Mouse (Mus musculus) bone marrow, adult 2 months (tissue): ENCODE measurements at regions not wholly inside any gene's neighbourhood (a gene's known extent, or its start where the extent isn't known, plus 50 kb on each side); places are given as distances from the start of the nearest gene placed in this dataset.

Experiments
- H3K27ac ChIP-seq: fragments of 200-500 bp; 2 replicates; pipeline ENCODE4 v1.5.1; 2012; ENCODE audit warnings: low read depth, mild to moderate bottlenecking, control low read depth, inconsistent platforms, low read length; ENCODE audit not compliant: control insufficient read depth, poor library complexity, insufficient read depth
- H3K4me1 ChIP-seq: fragments of 200-500 bp; 2 replicates; pipeline ENCODE4 v1.6.1; 2011; ENCODE audit warnings: low read length; ENCODE audit not compliant: control insufficient read depth, insufficient read depth
- H3K4me3 ChIP-seq: fragments of 200-500 bp; replicated peaks from 2 replicates; pipeline ENCODE3; 2011; ENCODE audit warnings: mild to moderate bottlenecking, low read depth, low read length, control low read depth; ENCODE audit not compliant: control insufficient read depth
- CTCF ChIP-seq: fragments of 200-500 bp; IDR thresholded peaks from 2 replicates; pipeline ENCODE4 v1.5.1; 2011; ENCODE audit warnings: low read length, control low read depth; ENCODE audit not compliant: control insufficient read depth, insufficient read depth
- POLR2A ChIP-seq: fragments of 200-500 bp; IDR thresholded peaks from 2 replicates; pipeline ENCODE4 v1.6.1; 2011; ENCODE audit warnings: low read depth, mild to moderate bottlenecking, control low read depth, low read length, borderline replicate concordance; ENCODE audit not compliant: control insufficient read depth
- WGBS: fragments of 180-500 bp; shearing (Covaris S2); methylation state at CpG from one replicate; pipeline ENCODE4 v1.1.7; 2018; 5-methylcytosine and 5-hydroxymethylcytosine counted together

DNA sequence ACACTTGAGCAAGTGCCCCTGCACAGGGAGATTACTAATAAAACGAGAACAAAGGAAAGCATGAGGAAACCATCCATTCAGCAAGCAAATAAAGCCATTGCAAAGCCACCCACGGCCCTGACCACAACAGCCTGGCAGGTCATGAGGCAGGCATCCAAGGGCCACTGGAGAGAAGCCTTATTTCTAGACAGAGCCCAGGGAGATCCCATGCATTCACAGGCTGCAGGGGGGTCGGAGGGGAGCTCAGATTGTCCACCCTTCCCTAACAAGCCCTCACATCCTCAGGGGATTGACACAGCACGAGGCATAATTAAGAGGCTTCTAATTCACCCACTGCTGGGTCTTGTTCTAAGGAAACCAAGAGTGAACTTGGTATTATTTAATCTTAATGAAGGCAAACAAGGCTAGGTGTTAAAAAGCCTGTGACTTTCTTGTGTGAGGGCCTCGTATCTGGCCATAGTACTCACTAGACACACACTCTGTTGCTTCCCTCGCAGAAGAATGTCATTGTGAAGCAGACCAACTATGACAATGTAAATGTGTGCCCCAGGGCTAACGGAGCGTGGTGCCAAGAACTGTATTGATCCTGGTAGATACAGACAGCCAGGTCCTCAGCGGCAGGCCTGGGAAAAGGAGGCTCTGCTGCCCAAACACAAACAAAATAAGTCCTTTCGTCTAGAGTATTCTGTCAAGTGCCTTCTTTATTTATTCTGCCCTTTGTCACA lies 303.6 kb upstream of the Slc24a5 start:
- TF ChIP-seq CTCF (no peak), POLR2A (no peak)
- Histone ChIP-seq H3K4me1 (no peaks in the 10 kb centered on the region), H3K27ac (no peak overlapping the region), H3K4me3 (no peak overlapping the region)
- WGBS = 59% methylated on average over 10 of the region's 10 CpGs

- Histone ChIP-seq H3K27ac (no peak overlapping the region), H3K4me3 (no peak overlapping the region), H3K4me1 (no peaks in the 10 kb centered on the region)
- WGBS = 86% methylated on average over 6 of the region's 6 CpGs
- no peak for TF ChIP-seq CTCF
- TF ChIP-seq POLR2A = no peak
Measured at GRCm38 (mm10) chr2:124769267-124769967, 298.5 kb upstream of the Slc24a5 start.

- no peak overlapping the region for H3K4me3 ChIP-seq
- WGBS = 70% methylated on average over 2 of the region's 2 CpGs
Measured at GRCm38 (mm10) chr2:124770028-124770427, 297.9 kb upstream of the Slc24a5 start.

DNA sequence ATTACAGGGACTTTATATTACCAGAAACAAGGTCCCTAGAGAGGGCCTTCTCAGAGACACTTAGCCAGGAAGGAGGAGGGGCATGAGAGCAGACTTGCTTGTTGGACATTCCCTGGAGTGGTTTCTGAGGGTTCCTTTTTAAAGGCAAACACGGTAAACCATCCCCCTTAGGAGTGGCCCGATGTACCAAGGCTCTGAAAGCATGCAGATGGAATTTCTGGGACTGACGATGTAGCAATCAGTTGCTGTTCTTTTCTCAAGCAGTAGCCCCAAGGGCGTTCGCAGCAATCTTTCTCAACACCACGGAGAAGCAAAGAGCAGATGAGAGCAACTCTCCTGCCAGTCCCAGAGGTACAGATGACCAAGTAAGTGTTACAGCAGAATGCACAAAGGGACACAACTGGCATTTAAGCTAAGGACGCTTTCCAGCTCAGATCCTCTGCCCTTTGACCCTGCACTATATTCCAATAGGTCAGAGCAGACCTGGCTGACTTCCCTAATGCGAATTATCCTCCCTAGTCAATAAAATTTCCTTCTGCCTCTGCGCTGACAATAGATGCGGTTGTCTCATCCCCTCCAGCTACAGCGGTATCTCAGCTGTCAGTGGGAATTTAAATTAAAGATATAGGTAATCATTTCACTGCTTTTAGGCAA lies 295.7 kb upstream of the Slc24a5 start:
- no peak overlapping the region for H3K27ac ChIP-seq
- 71% methylated on average over 11 of the region's 11 CpGs for WGBS
- no peak for TF ChIP-seq CTCF
- TF ChIP-seq POLR2A = no peak
- no peak overlapping the region for H3K4me3 ChIP-seq
- no peaks in the 10 kb centered on the region for H3K4me1 ChIP-seq

More at GRCm38 (mm10) chr2:124770028-124770427, 297.9 kb upstream of the Slc24a5 start:
- no peak for TF ChIP-seq CTCF
- no peak for TF ChIP-seq POLR2A
- Histone ChIP-seq H3K27ac (no peak overlapping the region), H3K4me1 (no peaks in the 10 kb centered on the region)

- no peak overlapping the region for H3K4me3 ChIP-seq
- H3K4me1 ChIP-seq = no peaks in the 10 kb centered on the region
- no peak for TF ChIP-seq POLR2A
- TF ChIP-seq CTCF = no peak
- no peak overlapping the region for H3K27ac ChIP-seq
- WGBS = 48% methylated on average over 3 of the region's 3 CpGs
Measured at GRCm38 (mm10) chr2:124775737-124776136, 292.2 kb upstream of the Slc24a5 start.

- TF ChIP-seq POLR2A (no peak), CTCF (no peak)
- Histone ChIP-seq H3K4me1 (no peaks in the 10 kb centered on the region), H3K4me3 (no peak overlapping the region), H3K27ac (no peak overlapping the region)
- WGBS = 75% methylated on average over 7 of the region's 7 CpGs
Measured at GRCm38 (mm10) chr2:124792633-124793036, 275.3 kb upstream of the Slc24a5 start.

DNA sequence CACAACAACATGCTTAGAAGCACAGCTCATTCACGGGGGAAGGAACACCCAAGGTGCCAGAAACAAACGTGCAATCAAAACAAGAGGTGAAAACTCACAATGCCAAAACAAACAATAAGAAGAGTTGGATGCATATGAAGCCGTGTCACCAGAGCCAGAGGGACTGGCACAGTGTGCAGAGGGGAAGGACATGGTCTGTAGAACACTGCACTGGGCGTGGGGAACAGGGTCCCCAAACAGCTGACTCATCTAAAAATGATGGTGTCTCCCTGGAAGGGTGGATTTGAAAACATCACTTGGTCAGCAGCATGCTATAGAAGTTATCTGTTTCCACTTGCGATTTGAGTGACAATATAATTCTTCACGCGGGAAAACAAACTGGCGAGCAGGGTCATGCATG lies 256.2 kb upstream of the Slc24a5 start:
- TF ChIP-seq POLR2A = no peak
- no peak for TF ChIP-seq CTCF
- WGBS = 73% methylated on average over 8 of the region's 8 CpGs
- H3K4me3 ChIP-seq = no peak overlapping the region
- no peak overlapping the region for H3K27ac ChIP-seq
- no peaks in the 10 kb centered on the region; the same call in 1 of the 2 replicates for H3K4me1 ChIP-seq

- Histone ChIP-seq H3K4me3 (no peak overlapping the region), H3K4me1 (no peaks in the 10 kb centered on the region), H3K27ac (no peak overlapping the region)
- TF ChIP-seq CTCF (no peak), POLR2A (no peak)
- 87% methylated on average over 2 of the region's 2 CpGs for WGBS
Measured at GRCm38 (mm10) chr2:124816814-124817213, 251.1 kb upstream of the Slc24a5 start.

GRCm38 (mm10) chr2:124819846-124820245 lies 248.1 kb upstream of the Slc24a5 start:
- WGBS = 83% methylated on average over 6 of the region's 6 CpGs
- no peak for TF ChIP-seq CTCF
- no peak for TF ChIP-seq POLR2A
- Histone ChIP-seq H3K27ac (no peak overlapping the region), H3K4me1 (no peaks in the 10 kb centered on the region), H3K4me3 (no peak overlapping the region)
